Comparison of ENCODE assay signal across 26 mouse cellular contexts in genomic region chr8:72329116-72329515, GRCm38 (mm10). TPM values are rescaled to one million over a fixed set of nuclear protein-coding genes. Genes with fewer than 3 reads are reported as not detected.
DNase-seq lines count a peak whose midpoint lies in the region; ATAC-seq and TF ChIP-seq lines count a peak whose summit lies in the region.
"Had no signal": no experiment of that assay in that cellular context is flagged by ENCODE, and none has a peak within 500 bp of the region (broad histone marks: within the 10 kb centered on the region; RNA-seq: fewer than 3 reads in every experiment).

No protein-coding gene starts in this region.

- DNase-seq in ES-CJ7 (ENCODE audit: low read depth, low spot score) (peak; percentile 58), ES-E14 (ENCODE audit: low read depth, low spot score) (no peak), R1 (ENCODE audit: low read depth, low spot score) (peak; percentile 67), ZHBTc4 (ENCODE audit: low read depth, low spot score) (peak; percentile 72)
- no peak for DNase-seq in lung, postnatal 14 days
- no peak for DNase-seq in right cerebral cortex, postnatal 36 days (ENCODE audit: low spot score in 2 of 2)
- DNase-seq in hindbrain, embryonic 11.5 days (ENCODE audit: low spot score) = no peak
- DNase-seq: adrenal gland, adult 2 months; adrenal gland, adult 8-10 months; adrenal gland, postnatal 10 days; adrenal gland, postnatal 14 days; adrenal gland, postnatal 25 days; adrenal gland, postnatal 36 days; B cell, adult 2 months; cerebellum, adult 11 months; cerebellum, adult 11-12 months; cerebellum, adult 18-20 months; cerebellum, adult 2 months; cerebellum, adult 8-10 months; cerebellum, adult 9-10 months had no signal

- no peak for ATAC-seq in forebrain, embryonic 16.5 days
- no peak for ATAC-seq in hindbrain, embryonic 11.5 days (ENCODE audit: low FRiP score)
- ATAC-seq: activated CD4-positive, CD25-positive, alpha-beta regulatory T cell, adult 4 months; CD4-positive, CD25-positive, alpha-beta regulatory T cell, adult 4 months; Patski had no signal

- no peaks in the 10 kb centered on the region for H3K36me3 ChIP-seq in ES-E14 (ENCODE audit: control insufficient read depth, insufficient read depth, low read length, poor library complexity, severe bottlenecking)
- no peaks in the 10 kb centered on the region for H3K36me3 ChIP-seq in forebrain, embryonic 16.5 days (ENCODE audit: control insufficient read depth, insufficient read depth)
- H3K36me3 ChIP-seq in hindbrain, embryonic 11.5 days (ENCODE audit: control insufficient read depth, insufficient read depth, low read length) = no peaks in the 10 kb centered on the region
- H3K36me3 ChIP-seq: G1E had no signal

- H3K4me2 ChIP-seq in forebrain, embryonic 16.5 days (ENCODE audit: low read length) = no peak overlapping the region
- no peak overlapping the region for H3K4me2 ChIP-seq in hindbrain, embryonic 11.5 days (replicated peaks; ENCODE audit: low read depth, low read length)

- peaks cover 9 to 53% of the 10 kb centered on the region in 2 experiments for H3K4me1 ChIP-seq in ES-E14 (ENCODE audit: control insufficient read depth in 2 of 2, insufficient read depth in 2 of 2, low read length in 2 of 2, poor library complexity in 1 of 2)
- H3K4me1 ChIP-seq in forebrain, embryonic 16.5 days (replicated peaks; ENCODE audit: control insufficient read depth, insufficient read depth, low read length) = no peaks in the 10 kb centered on the region
- H3K4me1 ChIP-seq in hindbrain, embryonic 11.5 days (replicated peaks; ENCODE audit: control insufficient read depth, insufficient read depth, low read length) = no peaks in the 10 kb centered on the region

- no peak overlapping the region for H3K4me3 ChIP-seq in ES-E14 (ENCODE audit: insufficient read depth in 1 of 2, low read depth in 1 of 2, low read length in 2 of 2, poor library complexity in 1 of 2, severe bottlenecking in 1 of 2)
- no peak overlapping the region for H3K4me3 ChIP-seq in forebrain, embryonic 16.5 days (replicated peaks; ENCODE audit: low read length)
- no peak overlapping the region for H3K4me3 ChIP-seq in hindbrain, embryonic 11.5 days (ENCODE audit: low read depth, low read length)

- H3K9ac ChIP-seq in ES-E14 (ENCODE audit: insufficient read depth, low read depth, low read length, poor library complexity, severe bottlenecking) = no peak overlapping the region
- no peak overlapping the region for H3K9ac ChIP-seq in forebrain, embryonic 16.5 days (replicated peaks; ENCODE audit: low read depth, low read length)
- H3K9ac ChIP-seq in hindbrain, embryonic 11.5 days (ENCODE audit: low read depth, low read length) = no peak overlapping the region

- no peaks in the 10 kb centered on the region for H3K27me3 ChIP-seq in forebrain, embryonic 16.5 days (replicated peaks; ENCODE audit: control insufficient read depth, insufficient read depth, low read length)
- no peaks in the 10 kb centered on the region for H3K27me3 ChIP-seq in hindbrain, embryonic 11.5 days (ENCODE audit: control insufficient read depth, insufficient read depth, low read length)
- H3K27me3 ChIP-seq: Patski had no signal

- 95% methylated on average over 3 of the region's 3 CpGs for WGBS in forebrain, embryonic 16.5 days
- 89% methylated on average over 3 of the region's 3 CpGs for whole genome bisulfite sequencing in hindbrain, embryonic 11.5 days

- H3K27ac ChIP-seq in ES-E14 (ENCODE audit: insufficient read depth, low read depth, low read length, poor library complexity, severe bottlenecking) = peak overlapping the region; percentile 1; the same call in 1 of the 2 replicates
- H3K27ac ChIP-seq in forebrain, embryonic 16.5 days (ENCODE audit: low read length) = no peak overlapping the region
- H3K27ac ChIP-seq in hindbrain, embryonic 11.5 days (ENCODE audit: low read depth, low read length) = no peak overlapping the region

- in situ Hi-C loops in ES-E14 (cut with MboI; ENCODE audit: low sequenced_read_pairs in 2 of 2, unreplicated experiment in 2 of 2) = no loop called here

- no peaks in the 10 kb centered on the region for H3K9me3 ChIP-seq in ES-E14 (ENCODE audit: control insufficient read depth, insufficient read depth, low read depth, low read length)
- H3K9me3 ChIP-seq in forebrain, embryonic 16.5 days (ENCODE audit: control insufficient read depth, low read length) = no peaks in the 10 kb centered on the region
- H3K9me3 ChIP-seq in hindbrain, embryonic 11.5 days (ENCODE audit: control insufficient read depth, low read length) = no peaks in the 10 kb centered on the region
- H3K9me3 ChIP-seq: G1E had no signal

TF ChIP-seq in ES-E14, 5 proteins besides CTCF, POLR2A, EP300 and RAD21:
- no peak for TF ChIP-seq HCFC1 (IDR thresholded peaks at IDR 0.05; ENCODE audit: borderline replicate concordance, insufficient read depth, low read length)
- no peak for TF ChIP-seq MAFK (IDR thresholded peaks at IDR 0.05; ENCODE audit: insufficient read depth, low read depth, low read length)
- TF ChIP-seq CHD2 (IDR thresholded peaks at IDR 0.05; ENCODE audit: low read depth, low read length) = no peak
- TF ChIP-seq ZC3H11A (IDR thresholded peaks at IDR 0.05; ENCODE audit: borderline replicate concordance, low read depth, low read length) = no peak
- no peak for TF ChIP-seq ZNF384 (IDR thresholded peaks at IDR 0.05; ENCODE audit: low read depth, low read length)

RNA-seq across cellular contexts. Expression of gene Klf2, which starts 10.3 kb away (rescaled TPM):
- total RNA-seq in ES-E14 (2012; rRNA removed) = 55.0 and 58.5 TPM in 2 replicates
- polyA plus RNA-seq in forebrain, embryonic 16.5 days (2015; fragmentation: Nextera tagmentation; extraction: Ambion mirVana) = 3.2 and 3.8 TPM in 2 replicates
- polyA plus RNA-seq in hindbrain, embryonic 11.5 days (2014; fragmentation: Nextera tagmentation; extraction: Ambion mirVana) = 4.4 and 4.8 TPM in 2 replicates
- total RNA-seq: MEL had no signal

RNA-seq across cellular contexts. Expression of gene Gm10282, which starts 24.1 kb away (rescaled TPM):
- 13.0 and 21.2 TPM in 2 replicates for total RNA-seq in ES-E14 (2012; rRNA removed)
- 16.5 and 25.7 TPM in 2 replicates for polyA plus RNA-seq in forebrain, embryonic 16.5 days (2015; fragmentation: Nextera tagmentation; extraction: Ambion mirVana)
- polyA plus RNA-seq in hindbrain, embryonic 11.5 days (2014; fragmentation: Nextera tagmentation; extraction: Ambion mirVana) = 32.2 and 35.1 TPM in 2 replicates

Comparison
In these comparisons a context has a peak if more than half of its experiments do, and no peak if none do; other contexts are left out.
1. DNase-seq: peak in ES-CJ7 (single experiment), R1 (single experiment) and ZHBTc4 (single experiment); none in ES-E14 (single experiment), lung, postnatal 14 days (single experiment), right cerebral cortex, postnatal 36 days (0 of 2) and hindbrain, embryonic 11.5 days (single experiment).